Mouse (Mus musculus) liver, adult 2 months (tissue): ENCODE data around the gene Smoc2. TPM values are rescaled to one million over a fixed set of nuclear protein-coding genes. Genes with fewer than 3 reads are reported as not detected.

Experiments used
- DNase-seq: peaks from one replicate; pipeline ENCODE4 v3.0.0-alpha.2; 2011; ENCODE audit warnings: low read depth, low spot score; ENCODE audit errors: extremely low read depth
- H3K27ac ChIP-seq: fragments of 200-500 bp; replicated peaks from 2 replicates; pipeline ENCODE4 v1.5.1; 2012; ENCODE audit warnings: low read depth, mild to moderate bottlenecking, control low read depth, inconsistent platforms, low read length; ENCODE audit not compliant: insufficient read depth
- H3K27me3 ChIP-seq: fragments of 200-500 bp; 2 replicates; pipeline ENCODE4 v1.6.1; 2012; ENCODE audit warnings: mild to moderate bottlenecking, moderate library complexity, low read length, inconsistent platforms; ENCODE audit not compliant: control insufficient read depth, insufficient read depth
- H3K36me3 ChIP-seq: fragments of 200-500 bp; 2 replicates; pipeline ENCODE4 v1.6.1; 2012; ENCODE audit warnings: low read length, inconsistent platforms; ENCODE audit not compliant: control insufficient read depth, insufficient read depth
- H3K4me1 ChIP-seq: fragments of 200-500 bp; 2 replicates; pipeline ENCODE4 v1.6.1; 2011; ENCODE audit warnings: low read length; ENCODE audit not compliant: control insufficient read depth, insufficient read depth
- H3K4me3 ChIP-seq: fragments of 200-500 bp; 2 replicates; pipeline ENCODE4 v1.5.1; 2011; ENCODE audit warnings: low read depth, mild to moderate bottlenecking, control low read depth, low read length, moderate library complexity; ENCODE audit not compliant: insufficient read depth
- H3K79me2 ChIP-seq: fragments of 200-500 bp; 2 replicates; pipeline ENCODE4 v1.6.1; 2012; ENCODE audit warnings: inconsistent platforms, mild to moderate bottlenecking, low read length, moderate library complexity; ENCODE audit not compliant: control insufficient read depth, insufficient read depth
- H3K9ac ChIP-seq: fragments of 200-500 bp; 2 replicates; pipeline ENCODE4 v1.6.1; 2012; ENCODE audit warnings: low read depth, mild to moderate bottlenecking, control low read depth, inconsistent platforms, low read length
- CTCF ChIP-seq: fragments of 200-500 bp; IDR thresholded peaks from 2 replicates; pipeline ENCODE4 v1.5.1; 2011; ENCODE audit warnings: low read depth, low read length, control low read depth
- POLR2A ChIP-seq: fragments of 200-500 bp; IDR thresholded peaks from 2 replicates; pipeline ENCODE4 v1.6.1; 2011; ENCODE audit warnings: low read length, control low read depth; ENCODE audit not compliant: insufficient read depth; ENCODE audit errors: extremely low read depth
- WGBS: fragments of 180-500 bp; shearing (Covaris S2); methylation state at CpG from one replicate; pipeline ENCODE4 v1.1.7; 2018; 5-methylcytosine and 5-hydroxymethylcytosine counted together
- polyA plus RNA-seq: library from polyadenylated mRNA; depleted of rRNA; stranded (reverse); fragments of >200 nt; gene quantifications from 2 replicates; pipeline ENCODE4 v1.2.3, GENCODE M21; 2012
- total RNA-seq: library from RNA; depleted of rRNA; stranded (reverse); fragments of >200 nt; gene quantifications from 2 replicates; pipeline ENCODE4 v1.2.3, GENCODE M21; 2014

The Smoc2 gene
- total and polyA plus RNA-seq, 2 experiments, result 3.6 to 3.9 TPM

- peaks cover 12% of the 10 kb centered on the region for H3K4me1 ChIP-seq
- WGBS, result 52% methylated on average over 5 of the region's 5 CpGs
- no peak overlapping the region for H3K4me3 ChIP-seq
- no peak overlapping the region for H3K27ac ChIP-seq
- H3K27me3 ChIP-seq, result no peaks in the 10 kb centered on the region
- H3K9ac ChIP-seq, result no peak overlapping the region
- H3K79me2 ChIP-seq, result no peaks in the 10 kb centered on the region
- no peaks in the 10 kb centered on the region for H3K36me3 ChIP-seq
- TF ChIP-seq POLR2A, result no peak
- no peak for TF ChIP-seq CTCF
- DNase-seq, result no peak
These were observed 121.7 kb downstream of the Smoc2 start for GRCm38 (mm10) chr17:14400960-14401359.

- no peak overlapping the region for H3K9ac ChIP-seq
- H3K79me2 ChIP-seq, result no peaks in the 10 kb centered on the region
- no peak for TF ChIP-seq CTCF
- no peak for TF ChIP-seq POLR2A
- no peaks in the 10 kb centered on the region for H3K4me1 ChIP-seq
- H3K4me3 ChIP-seq, result no peak overlapping the region
- 71% methylated on average over 5 of the region's 5 CpGs for WGBS
- H3K36me3 ChIP-seq, result no peaks in the 10 kb centered on the region
- H3K27ac ChIP-seq, result no peak overlapping the region
- no peaks in the 10 kb centered on the region for H3K27me3 ChIP-seq
- DNase-seq, result no peak
These were observed 128.6 kb downstream of the Smoc2 start for GRCm38 (mm10) chr17:14407874-14408273.

GRCm38 (mm10) chr17:14412460-14412859 lies 133.2 kb downstream of the Smoc2 start:
- DNase-seq, result no peak
- H3K27me3 ChIP-seq, result no peaks in the 10 kb centered on the region
- H3K79me2 ChIP-seq, result no peaks in the 10 kb centered on the region
- H3K9ac ChIP-seq, result no peak overlapping the region
- no peaks in the 10 kb centered on the region for H3K4me1 ChIP-seq
- no peak overlapping the region for H3K27ac ChIP-seq
- no peak overlapping the region for H3K4me3 ChIP-seq
- TF ChIP-seq CTCF (no peak), POLR2A (no peak)
- 75% methylated on average over 2 of the region's 2 CpGs for WGBS
- no peaks in the 10 kb centered on the region for H3K36me3 ChIP-seq

GRCm38 (mm10) chr17:14414511-14414910 lies 135.2 kb downstream of the Smoc2 start:
- DNase-seq, result no peak
- TF ChIP-seq CTCF (no peak), POLR2A (no peak)
- no peaks in the 10 kb centered on the region for H3K27me3 ChIP-seq
- 84% methylated on average over 5 of the region's 5 CpGs for WGBS
- H3K79me2 ChIP-seq, result no peaks in the 10 kb centered on the region
- H3K36me3 ChIP-seq, result no peaks in the 10 kb centered on the region
- H3K4me3 ChIP-seq, result no peak overlapping the region
- H3K4me1 ChIP-seq, result no peaks in the 10 kb centered on the region
- H3K27ac ChIP-seq, result no peak overlapping the region
- H3K9ac ChIP-seq, result no peak overlapping the region

GRCm38 (mm10) chr17:14420460-14421046 lies 141.2 kb downstream of the Smoc2 start:
- Histone ChIP-seq H3K36me3 (no peaks in the 10 kb centered on the region), H3K4me3 (no peak overlapping the region), H3K9ac (no peak overlapping the region), H3K4me1 (no peaks in the 10 kb centered on the region), H3K27me3 (no peaks in the 10 kb centered on the region), H3K79me2 (no peaks in the 10 kb centered on the region), H3K27ac (no peak overlapping the region)
- TF ChIP-seq POLR2A, result no peak
- no peak for TF ChIP-seq CTCF
- WGBS, result 61% methylated on average over 8 of the region's 8 CpGs
- no peak for DNase-seq

GRCm38 (mm10) chr17:14426481-14426880 lies 147.2 kb downstream of the Smoc2 start:
- H3K79me2 ChIP-seq, result no peaks in the 10 kb centered on the region
- no peaks in the 10 kb centered on the region for H3K27me3 ChIP-seq
- no peak for DNase-seq
- H3K36me3 ChIP-seq, result no peaks in the 10 kb centered on the region
- WGBS, result 66% methylated on average over 6 of the region's 6 CpGs
- TF ChIP-seq CTCF, result no peak
- TF ChIP-seq POLR2A, result no peak
- H3K9ac ChIP-seq, result no peak overlapping the region
- H3K4me3 ChIP-seq, result no peak overlapping the region
- H3K27ac ChIP-seq, result no peak overlapping the region
- H3K4me1 ChIP-seq, result no peaks in the 10 kb centered on the region
